Mouse (Mus musculus) pancreas, adult 10 weeks (tissue): ENCODE data around the gene Cpa3. TPM values are rescaled to one million over a fixed set of nuclear protein-coding genes. Genes with fewer than 3 reads are reported as not detected.

ENCODE experiments used
- polyA plus RNA-seq: library from polyadenylated mRNA; stranded (reverse); fragments of 350-450 nt; fragmentation: Illumina TruSeq; extraction: RNeasy Lipid Tissue Mini Kit (QIAGEN cat#74804); gene quantifications from one replicate; pipeline ENCODE4 v1.2.3, GENCODE M21; 2015; ENCODE audit warnings: low read depth, low replicate concordance; ENCODE audit not compliant: insufficient read depth

Cpa3 gene
- polyA plus RNA-seq: 1.7 TPM

GRCm38 (mm10) chr3:20242050-20242449 is at the start of gene Cpa3:
Gene Cpa3, minus strand, starts transcription at chr3:20242181.

GRCm38 (mm10) chr3:20275633-20276032 is 33.7 kb upstream of the Cpa3 start, which contains the start of gene Cpb1:
Gene Cpb1, minus strand, starts transcription at chr3:20275733.

Other genes with a start within 250 kb of the Cpa3 start
- gene Hps3, start 206.9 kb downstream of the Cpa3 start, polyA plus RNA-seq: 6.2 TPM
- gene Hltf, start 184.4 kb downstream of the Cpa3 start, polyA plus RNA-seq: 5.1 TPM
- gene Gyg, start 86.9 kb downstream of the Cpa3 start, polyA plus RNA-seq: 8.3 TPM
- 8,683 TPM for gene Cpb1, start 33.6 kb upstream of the Cpa3 start, polyA plus RNA-seq
- gene Agtr1b, start 125.0 kb upstream of the Cpa3 start, polyA plus RNA-seq: not detected